Mouse (Mus musculus) gastrocnemius, adult 8-10 months (tissue): ENCODE data around the gene Epor. TPM values are rescaled to one million over a fixed set of nuclear protein-coding genes. Genes with fewer than 3 reads are reported as not detected.

Experiments
- DNase-seq, 2 experiments: peaks; one replicate each; pipeline ENCODE4 v3.0.0; 2022; ENCODE audit warnings: low spot score in 2 of 2
- total RNA-seq, 4 experiments: library from RNA; stranded (reverse); gene quantifications; 2 replicates each; pipeline ENCODE4 v1.2.4; 2022

The Epor gene
- under 1 TPM in 2 of 4 experiments, not detected in 2; 0.17 to 0.31 TPM for total RNA-seq

GRCm38 (mm10) chr9:21963417-21963816, at the start of gene Epor:
Gene Epor, minus strand, starts transcription at chr9:21963506.
- DNase-seq, result no peak

GRCm38 (mm10) chr9:22012731-22013130, 49.4 kb upstream of the Epor start:
- no peak for DNase-seq

GRCm38 (mm10) chr9:22011055-22011454, 47.7 kb upstream of the Epor start:
- no peak for DNase-seq

GRCm38 (mm10) chr9:22004546-22004945, 41.2 kb upstream of the Epor start:
- no peak for DNase-seq

DNA sequence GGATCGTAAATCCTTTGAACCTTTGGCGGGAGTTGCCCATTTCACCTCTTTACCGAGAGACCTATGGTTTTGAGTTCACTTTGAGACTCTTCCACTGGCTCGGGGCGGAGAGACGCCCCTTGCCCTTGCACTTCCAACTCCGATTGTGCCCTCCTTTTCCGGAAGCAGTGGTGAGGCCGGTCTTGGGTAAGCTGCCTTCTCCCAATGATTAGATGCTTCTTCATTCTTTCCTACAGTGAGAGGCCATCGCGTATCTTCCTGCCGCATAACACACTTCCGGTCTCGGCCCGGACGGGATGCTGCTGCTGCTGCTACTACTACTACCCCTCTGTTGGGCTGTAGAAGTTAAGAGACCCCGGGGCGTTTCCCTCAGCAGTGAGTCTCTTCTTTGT, 39.9 kb upstream of the Epor start:
- DNase-seq, result no peak

GRCm38 (mm10) chr9:22002194-22003162, 39.2 kb upstream of the Epor start, which contains the start of the genes Ccdc151 and Prkcsh:
Gene Ccdc151, minus strand, starts transcription at chr9:22002634.
Gene Prkcsh, plus strand, starts transcription at chr9:22002806.
- peak; percentile 98 to 100 for DNase-seq

GRCm38 (mm10) chr9:22001633-22002032, 38.3 kb upstream of the Epor start:
- no peak for DNase-seq

GRCm38 (mm10) chr9:22000296-22000695, 37.0 kb upstream of the Epor start:
- DNase-seq, result no peak

- no peak for DNase-seq
Measured at GRCm38 (mm10) chr9:21996178-21996867, 33.0 kb upstream of the Epor start.

DNA sequence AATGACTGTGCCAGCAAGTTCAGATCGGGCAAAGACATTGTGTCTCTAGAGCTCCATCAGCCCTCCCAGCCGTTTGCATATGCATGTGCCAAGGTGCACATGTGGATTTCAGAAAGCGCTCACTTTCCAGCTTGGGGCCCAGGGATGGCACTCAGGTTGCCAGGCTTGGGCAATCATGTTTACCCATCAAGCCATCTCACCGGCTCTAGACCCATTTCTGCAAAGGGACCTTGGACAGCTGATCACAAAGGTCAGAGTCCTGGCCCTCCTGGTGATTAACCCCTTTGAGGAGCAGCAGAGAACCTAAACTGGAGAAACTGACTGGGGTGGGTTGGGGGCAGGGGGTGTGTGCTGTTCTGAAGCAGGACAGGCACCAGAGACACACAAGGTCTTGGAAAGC, 28.9 kb upstream of the Epor start:
- no peak for DNase-seq

- no peak for DNase-seq
Measured at GRCm38 (mm10) chr9:21989230-21990110, 26.2 kb upstream of the Epor start, which contains the start of gene Rgl3. Gene Rgl3, minus strand, starts transcription at chr9:21989446.

GRCm38 (mm10) chr9:21988421-21989101, 25.3 kb upstream of the Epor start:
- no peak for DNase-seq

DNA sequence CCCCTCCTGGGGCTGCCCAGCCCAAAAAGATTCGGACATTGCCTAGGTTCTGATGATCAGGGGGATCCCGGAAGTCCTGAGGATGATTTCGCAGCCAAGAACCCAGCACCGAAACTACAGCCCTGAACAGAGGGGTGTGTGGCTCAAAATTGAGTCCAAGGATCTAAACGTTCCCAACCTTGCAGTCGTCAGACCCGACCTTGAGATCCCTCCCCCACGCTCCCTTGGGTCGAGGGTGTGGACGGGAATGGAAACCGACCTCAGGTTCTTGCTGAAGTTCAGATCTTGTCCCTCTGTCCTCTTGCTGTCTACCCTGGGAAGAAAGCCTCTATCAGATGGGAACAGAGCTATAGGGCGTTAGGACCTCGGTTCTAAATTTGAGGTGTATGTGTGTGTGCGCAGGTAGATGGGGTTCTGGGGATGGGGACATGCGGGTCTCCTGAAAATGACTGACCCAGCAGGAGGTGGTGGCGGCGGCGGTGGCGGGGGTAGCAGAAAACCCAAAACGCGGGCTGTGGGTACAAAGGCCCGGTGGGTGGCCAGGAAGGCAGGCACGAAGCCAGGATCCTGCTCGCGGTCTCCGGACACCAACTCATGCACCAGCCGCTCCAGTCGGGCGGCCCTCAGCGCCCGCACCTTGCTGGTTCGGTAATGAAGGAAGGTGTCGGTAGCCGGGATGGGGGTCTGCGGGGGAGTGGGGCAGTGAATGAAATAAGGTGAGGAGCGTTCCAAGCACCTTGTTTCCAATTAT, 24.5 kb upstream of the Epor start:
- DNase-seq, result no peak

DNA sequence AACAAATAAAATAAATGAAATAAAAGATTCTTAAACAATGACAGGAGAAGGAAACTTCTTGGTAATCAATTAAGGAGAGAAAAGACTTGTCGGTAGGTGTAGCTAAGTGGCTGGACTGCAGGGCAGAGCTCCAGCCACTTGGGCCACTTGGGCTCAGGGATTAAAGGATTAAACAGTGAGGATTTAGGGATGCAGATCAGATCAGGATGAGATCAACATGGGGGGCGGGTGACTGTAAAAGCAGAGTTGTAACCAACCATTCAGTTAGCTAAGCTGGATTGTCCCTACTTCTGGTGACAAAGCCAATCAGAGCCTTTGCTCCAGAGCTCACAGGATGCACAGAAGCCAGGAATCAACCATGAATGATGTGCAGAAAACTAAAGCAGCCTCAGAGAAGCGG, 20.6 kb upstream of the Epor start:
- no peak for DNase-seq

GRCm38 (mm10) chr9:21978398-21979128, 15.3 kb upstream of the Epor start:
- no peak for DNase-seq

GRCm38 (mm10) chr9:21977972-21978371, 14.7 kb upstream of the Epor start:
- no peak for DNase-seq

GRCm38 (mm10) chr9:21977331-21977730, 14.0 kb upstream of the Epor start:
- no peak for DNase-seq

DNA sequence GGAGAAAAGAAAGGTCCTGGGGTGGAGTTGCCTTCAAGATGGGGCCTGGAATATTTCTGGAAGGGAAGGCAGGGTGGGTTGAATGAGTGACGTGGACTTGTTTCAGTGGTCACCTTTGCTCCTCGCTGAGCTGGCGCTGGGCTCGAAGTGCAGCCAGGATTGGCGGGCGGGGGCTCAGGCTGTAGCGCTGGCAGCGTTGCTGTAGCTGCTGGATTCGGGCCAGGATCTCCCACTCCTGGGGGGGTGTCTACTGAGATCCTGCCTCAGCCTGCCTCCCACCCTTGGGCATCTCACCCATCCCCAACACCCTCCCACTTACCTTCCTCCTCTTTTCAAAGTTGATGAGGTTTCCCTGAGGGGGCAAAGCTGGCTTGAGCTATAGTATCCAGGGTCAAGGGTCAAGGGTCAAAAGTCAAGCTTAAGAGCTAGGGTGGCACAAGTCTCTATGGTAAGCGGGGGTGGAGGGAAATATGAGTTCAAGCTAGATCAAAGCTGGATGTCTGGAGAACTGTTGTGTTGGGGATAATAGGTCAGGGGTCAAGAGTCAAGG, 13.4 kb upstream of the Epor start:
- no peak for DNase-seq

DNA sequence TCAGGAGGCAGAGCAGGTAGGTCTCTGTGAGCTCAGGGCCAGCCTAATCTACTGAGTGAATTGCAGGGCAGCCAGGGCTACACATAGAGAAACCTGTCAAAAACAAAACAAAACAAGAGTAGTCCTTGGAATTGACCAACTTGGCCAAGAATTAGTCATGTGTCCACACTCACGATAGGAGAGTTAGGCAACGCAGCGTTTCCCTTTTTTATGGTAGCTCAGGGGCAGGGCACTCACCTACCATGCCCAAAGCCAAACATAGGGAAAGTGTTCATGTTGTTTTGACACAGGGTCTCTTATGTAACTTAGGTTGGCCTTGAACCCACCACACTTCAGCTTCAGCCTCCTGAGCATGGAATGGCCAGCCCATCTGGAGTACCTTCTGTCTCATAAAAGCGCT, 6.0 kb upstream of the Epor start:
- no peak for DNase-seq
